Mouse (Mus musculus): ENCODE measurements around the gene Lmtk3. TPM values are rescaled to one million over a fixed set of nuclear protein-coding genes. Genes with fewer than 3 reads are reported as not detected.

Gene Lmtk3
- polyA plus RNA-seq, 1 experiment from 2014 or later: 4.6 TPM

DNA sequence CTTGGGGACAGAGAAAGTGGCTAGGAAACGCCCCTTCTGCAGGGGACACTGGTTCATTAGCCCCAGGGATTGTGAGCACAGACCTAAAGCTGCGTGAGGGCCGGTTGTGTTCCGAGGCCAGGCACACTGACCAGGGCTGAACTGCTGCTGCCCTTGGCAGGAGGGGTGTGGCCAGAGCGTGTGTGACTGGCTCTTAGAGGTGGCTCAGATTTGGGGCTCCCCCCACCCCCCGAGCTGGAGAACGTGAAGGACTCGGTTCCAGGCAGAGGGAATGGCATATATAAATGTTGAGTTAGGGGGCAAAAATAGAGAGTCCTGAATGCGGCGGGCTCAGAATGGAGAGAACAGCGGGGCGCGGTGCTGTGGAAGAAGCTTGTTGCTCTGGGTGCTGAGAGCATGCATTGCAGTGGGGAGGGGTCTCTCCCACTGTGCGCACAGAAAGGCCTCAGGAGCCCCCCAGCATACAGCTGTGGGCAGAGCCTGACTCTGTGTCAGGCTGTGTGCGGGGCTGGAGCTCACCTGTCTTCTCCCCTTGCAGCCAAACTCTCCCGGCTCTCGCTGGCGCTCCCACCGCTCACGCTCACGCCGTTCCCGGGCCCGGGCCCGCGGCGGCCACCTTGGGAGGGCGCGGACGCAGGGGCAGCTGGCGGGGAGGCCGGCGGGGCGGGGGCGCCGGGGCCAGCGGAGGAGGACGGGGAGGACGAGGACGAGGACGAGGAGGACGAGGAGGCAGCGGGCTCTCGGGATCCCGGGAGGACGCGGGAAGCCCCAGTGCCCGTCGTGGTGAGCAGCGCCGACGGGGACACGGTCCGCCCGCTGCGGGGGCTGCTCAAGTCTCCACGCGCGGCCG lies 14.3 kb downstream of the Lmtk3 start:
- peak overlapping the region; percentile 29 for H3K4me3 ChIP-seq (ENCODE audit: low read depth, low read length)
- H3K4me2 ChIP-seq: peak overlapping the region; percentile 63
- peaks cover 15% of the 10 kb centered on the region for H3K36me3 ChIP-seq (ENCODE audit: control insufficient read depth, insufficient read depth, low read length)
- WGBS: under 1% methylated on average over 60 of the region's 60 CpGs
- H3K4me1 ChIP-seq (ENCODE audit: control insufficient read depth, insufficient read depth, low read length): peaks cover 20% of the 10 kb centered on the region
- H3K9me3 ChIP-seq (ENCODE audit: control insufficient read depth, low read length): no peaks in the 10 kb centered on the region
- DNase-seq (ENCODE audit: low spot score, missing footprints) (peak; percentile 89), ATAC-seq (ENCODE audit: low FRiP score) (no peak)
- peaks cover 22% of the 10 kb centered on the region for H3K27me3 ChIP-seq (ENCODE audit: control insufficient read depth, insufficient read depth, low read length)
- peak overlapping the region; percentile 55 for H3K9ac ChIP-seq (ENCODE audit: low read length)
- no peak overlapping the region for H3K27ac ChIP-seq (ENCODE audit: low read depth, low read length)

DNA sequence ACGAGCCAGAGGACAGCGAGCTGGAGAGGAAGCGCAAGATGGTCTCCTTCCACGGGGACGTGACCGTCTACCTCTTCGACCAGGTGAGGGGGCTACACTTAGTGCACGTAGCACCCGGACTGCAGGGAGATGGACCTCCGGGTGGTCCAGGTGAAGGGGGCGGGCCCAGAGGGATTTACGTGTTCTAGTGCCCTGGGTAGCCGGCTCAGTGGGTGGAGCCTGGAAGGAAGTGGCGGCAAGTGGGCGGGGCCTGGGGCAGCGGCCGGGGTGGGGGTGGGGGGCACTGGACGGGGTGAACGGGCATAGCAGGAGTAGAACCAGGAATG lies 14.9 kb downstream of the Lmtk3 start:
- DNase-seq (ENCODE audit: low spot score, missing footprints): peak; percentile 80
- H3K9me3 ChIP-seq (ENCODE audit: control insufficient read depth, low read length): no peaks in the 10 kb centered on the region
- peaks cover 11% of the 10 kb centered on the region for H3K36me3 ChIP-seq (ENCODE audit: control insufficient read depth, insufficient read depth, low read length)
- H3K4me3 ChIP-seq (ENCODE audit: low read depth, low read length): peak overlapping the region; percentile 29
- no peak overlapping the region for H3K27ac ChIP-seq (ENCODE audit: low read depth, low read length)
- peaks cover 20% of the 10 kb centered on the region for H3K4me1 ChIP-seq (ENCODE audit: control insufficient read depth, insufficient read depth, low read length)
- no peak for ATAC-seq (ENCODE audit: low FRiP score)
- peak overlapping the region; percentile 63 for H3K4me2 ChIP-seq
- H3K27me3 ChIP-seq (ENCODE audit: control insufficient read depth, insufficient read depth, low read length): peaks cover 22% of the 10 kb centered on the region
- H3K9ac ChIP-seq (ENCODE audit: low read length): peak overlapping the region; percentile 55
- 1% methylated on average over 19 of the region's 19 CpGs for WGBS

DNA sequence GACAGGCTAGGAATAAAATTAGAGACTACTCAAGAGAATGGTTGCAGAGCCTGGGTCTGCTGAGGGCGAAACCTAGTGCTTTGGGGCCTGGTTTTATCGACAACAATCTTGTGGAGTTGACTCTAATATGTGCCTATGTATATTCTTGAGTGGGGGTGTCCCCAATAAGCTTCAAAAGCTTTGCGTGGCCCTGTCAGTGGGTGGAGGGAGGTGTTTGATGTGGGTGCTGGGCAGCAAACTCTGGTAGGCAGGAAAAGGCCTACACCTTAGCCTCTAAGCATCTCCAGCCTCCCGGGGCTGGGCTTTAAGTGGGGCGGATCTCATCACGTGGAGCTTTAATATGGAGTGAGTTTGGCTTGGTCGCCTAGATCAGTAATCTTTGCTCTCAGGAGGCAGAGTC lies 15.4 kb downstream of the Lmtk3 start:
- Histone ChIP-seq H3K27me3 (ENCODE audit: control insufficient read depth, insufficient read depth, low read length) (peaks cover 22% of the 10 kb centered on the region), H3K27ac (ENCODE audit: low read depth, low read length) (no peak overlapping the region), H3K4me2 (0 out of 2 replicates have a peak overlapping the region, but pooled peaks have one; percentile 63), H3K36me3 (ENCODE audit: control insufficient read depth, insufficient read depth, low read length) (peaks cover 9% of the 10 kb centered on the region), H3K9me3 (ENCODE audit: control insufficient read depth, low read length) (no peaks in the 10 kb centered on the region), H3K4me1 (ENCODE audit: control insufficient read depth, insufficient read depth, low read length) (peaks cover 20% of the 10 kb centered on the region), H3K9ac (ENCODE audit: low read length) (no peak overlapping the region), H3K4me3 (ENCODE audit: low read depth, low read length) (no peak overlapping the region)
- ATAC-seq (ENCODE audit: low FRiP score) (no peak), DNase-seq (ENCODE audit: low spot score, missing footprints) (peak; percentile 85)
- WGBS: 54% methylated on average over 7 of the region's 7 CpGs

DNA sequence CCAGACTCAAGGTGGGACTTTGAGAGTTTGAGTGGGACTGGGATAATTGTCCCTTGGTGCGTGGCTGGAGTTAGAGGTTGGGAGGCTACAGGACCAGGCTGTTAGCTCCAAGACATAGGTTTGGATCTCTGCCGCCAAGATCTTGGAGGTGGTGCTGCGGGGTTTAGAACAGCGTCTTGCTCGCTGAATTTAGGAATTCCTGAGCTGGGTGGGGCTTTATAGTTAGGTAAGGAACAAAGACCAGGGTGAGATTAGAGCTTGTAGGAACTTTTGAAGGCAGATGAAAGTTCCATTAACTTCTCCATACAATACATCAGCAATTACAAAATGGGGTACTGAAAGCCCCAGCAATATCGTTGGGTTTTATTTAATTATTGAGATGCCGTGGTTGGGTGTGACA lies 16.5 kb downstream of the Lmtk3 start:
- Histone ChIP-seq H3K4me2 (no peak overlapping the region), H3K4me3 (ENCODE audit: low read depth, low read length) (no peak overlapping the region), H3K9me3 (ENCODE audit: control insufficient read depth, low read length) (no peaks in the 10 kb centered on the region), H3K27me3 (ENCODE audit: control insufficient read depth, insufficient read depth, low read length) (peaks cover 22% of the 10 kb centered on the region), H3K36me3 (ENCODE audit: control insufficient read depth, insufficient read depth, low read length) (peaks cover 6% of the 10 kb centered on the region), H3K27ac (ENCODE audit: low read depth, low read length) (no peak overlapping the region), H3K4me1 (ENCODE audit: control insufficient read depth, insufficient read depth, low read length) (peaks cover 20% of the 10 kb centered on the region), H3K9ac (ENCODE audit: low read length) (no peak overlapping the region)
- ATAC-seq (ENCODE audit: low FRiP score) (no peak), DNase-seq (ENCODE audit: low spot score, missing footprints) (no peak)
- 38% methylated on average over 7 of the region's 7 CpGs for WGBS

DNA sequence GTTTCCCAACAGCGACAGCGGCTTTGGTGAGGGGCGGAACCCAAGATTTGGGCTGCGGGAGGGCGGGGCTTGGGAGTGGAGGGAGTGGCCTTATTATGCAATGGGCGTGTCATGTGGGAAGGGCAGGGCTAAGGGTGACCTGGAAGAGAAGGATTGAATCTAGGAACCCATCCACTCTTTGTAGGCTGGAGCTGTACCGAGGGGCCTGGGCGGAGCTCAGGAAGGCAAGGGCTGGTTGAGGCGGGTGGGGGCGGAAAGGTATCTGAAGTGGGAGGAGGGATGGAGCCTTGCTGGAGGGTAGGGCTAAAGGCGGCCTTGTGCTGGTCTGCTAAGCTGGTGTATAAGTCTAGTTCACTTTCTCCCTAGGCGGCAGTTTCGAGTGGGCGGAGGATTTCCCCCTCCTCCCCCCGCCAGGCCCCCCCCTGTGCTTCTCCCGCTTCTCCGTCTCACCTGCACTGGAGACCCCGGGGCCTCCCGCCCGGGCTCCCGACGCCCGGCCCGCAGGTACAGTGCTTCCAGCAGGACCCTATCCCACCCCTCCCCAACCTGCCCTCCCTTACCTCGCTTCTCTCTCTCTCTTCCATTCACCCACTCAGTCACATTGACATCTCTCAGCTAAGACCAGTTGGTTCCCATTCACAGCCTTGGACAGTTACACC lies 17.1 kb downstream of the Lmtk3 start:
- 0 out of 2 replicates have a peak, but pooled peaks have one; percentile 22 for ATAC-seq (ENCODE audit: low FRiP score)
- DNase-seq (ENCODE audit: low spot score, missing footprints): peak; percentile 91
- no peak overlapping the region for H3K4me2 ChIP-seq
- no peak overlapping the region for H3K27ac ChIP-seq (ENCODE audit: low read depth, low read length)
- H3K27me3 ChIP-seq (ENCODE audit: control insufficient read depth, insufficient read depth, low read length): peaks cover 22% of the 10 kb centered on the region
- H3K4me3 ChIP-seq (ENCODE audit: low read depth, low read length): no peak overlapping the region
- H3K4me1 ChIP-seq (ENCODE audit: control insufficient read depth, insufficient read depth, low read length): peaks cover 20% of the 10 kb centered on the region
- H3K9ac ChIP-seq (ENCODE audit: low read length): no peak overlapping the region
- WGBS: 12% methylated on average over 15 of the region's 25 CpGs
- no peaks in the 10 kb centered on the region for H3K9me3 ChIP-seq (ENCODE audit: control insufficient read depth, low read length)
- peaks cover 2% of the 10 kb centered on the region for H3K36me3 ChIP-seq (ENCODE audit: control insufficient read depth, insufficient read depth, low read length)

DNA sequence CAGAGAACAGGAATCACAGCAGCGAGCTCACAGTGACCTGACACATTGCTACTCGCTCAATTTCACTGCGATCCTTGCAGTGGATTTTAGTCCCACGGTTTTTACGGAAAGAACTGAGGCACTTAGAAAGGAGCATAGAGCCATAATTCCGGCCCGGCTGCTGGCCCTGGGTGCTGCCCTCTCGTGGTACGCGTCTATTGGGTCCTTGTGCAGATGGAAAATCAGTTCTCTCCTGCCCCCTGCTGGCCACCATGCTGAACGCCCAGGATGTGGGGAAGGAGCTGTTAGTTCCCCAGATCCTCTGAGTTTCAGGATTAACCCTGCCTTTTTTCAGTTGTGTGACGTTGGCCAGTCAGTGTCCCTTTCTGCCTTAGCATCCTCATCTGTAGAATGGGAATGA lies 17.8 kb downstream of the Lmtk3 start:
- Histone ChIP-seq H3K4me1 (ENCODE audit: control insufficient read depth, insufficient read depth, low read length) (peaks cover 20% of the 10 kb centered on the region), H3K4me2 (no peak overlapping the region), H3K9ac (ENCODE audit: low read length) (no peak overlapping the region), H3K27me3 (ENCODE audit: control insufficient read depth, insufficient read depth, low read length) (peaks cover 22% of the 10 kb centered on the region), H3K27ac (ENCODE audit: low read depth, low read length) (no peak overlapping the region), H3K4me3 (ENCODE audit: low read depth, low read length) (no peak overlapping the region), H3K36me3 (ENCODE audit: control insufficient read depth, insufficient read depth, low read length) (no peaks in the 10 kb centered on the region; the same call in none of the 2 replicates), H3K9me3 (ENCODE audit: control insufficient read depth, low read length) (no peaks in the 10 kb centered on the region)
- ATAC-seq (ENCODE audit: low FRiP score) (peak; percentile 38; the same call in 1 of the 2 replicates), DNase-seq (ENCODE audit: low spot score, missing footprints) (peak; percentile 98)
- 4% methylated on average over 12 of the region's 12 CpGs for WGBS

DNA sequence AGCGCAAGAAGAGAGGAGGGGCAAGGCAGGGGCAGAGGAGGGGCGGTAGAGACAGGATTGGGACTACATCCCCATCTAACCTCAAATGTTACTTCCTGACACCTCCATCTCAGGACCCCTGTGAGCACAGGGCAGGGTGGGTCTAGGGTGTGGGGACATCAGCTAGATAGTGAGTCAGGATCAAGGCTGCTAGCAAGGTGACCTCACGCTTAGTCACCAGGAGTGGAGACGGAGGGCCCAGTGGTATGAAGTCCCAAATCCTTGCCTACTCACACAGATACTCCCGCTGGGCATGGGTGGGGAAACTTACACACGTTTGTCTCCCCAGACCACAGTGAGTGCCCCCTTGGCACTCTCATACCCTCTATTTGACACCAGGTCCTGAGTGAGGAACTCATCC lies 19.0 kb downstream of the Lmtk3 start:
- Histone ChIP-seq H3K4me2 (no peak overlapping the region), H3K36me3 (ENCODE audit: control insufficient read depth, insufficient read depth, low read length) (peaks cover 5% of the 10 kb centered on the region), H3K4me3 (ENCODE audit: low read depth, low read length) (no peak overlapping the region), H3K27ac (ENCODE audit: low read depth, low read length) (no peak overlapping the region), H3K27me3 (ENCODE audit: control insufficient read depth, insufficient read depth, low read length) (peaks cover 14% of the 10 kb centered on the region), H3K9ac (ENCODE audit: low read length) (no peak overlapping the region), H3K4me1 (ENCODE audit: control insufficient read depth, insufficient read depth, low read length) (peaks cover 16% of the 10 kb centered on the region), H3K9me3 (ENCODE audit: control insufficient read depth, low read length) (no peaks in the 10 kb centered on the region)
- 95% methylated on average over 6 of the region's 6 CpGs for WGBS
- ATAC-seq (ENCODE audit: low FRiP score): no peak
- no peak for DNase-seq (ENCODE audit: low spot score, missing footprints)

DNA sequence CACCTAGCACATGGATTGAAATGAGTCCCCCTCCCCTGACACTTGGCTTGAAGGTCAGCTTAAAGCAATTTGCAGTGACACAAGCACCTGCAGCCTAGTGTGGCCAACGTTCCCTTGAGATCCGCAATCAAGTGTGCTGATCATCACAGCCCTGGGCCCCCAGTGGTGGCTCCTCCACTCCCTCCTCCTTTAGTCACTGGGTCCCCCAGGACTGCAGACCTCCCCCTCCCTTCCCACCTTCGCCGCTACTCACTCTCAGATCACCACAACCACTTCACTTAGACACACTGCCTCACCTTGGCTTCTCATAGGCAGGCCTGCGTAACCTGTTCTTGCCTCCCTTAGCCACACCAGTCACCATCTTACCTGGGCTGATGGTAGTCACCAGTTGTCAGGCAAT lies 22.4 kb downstream of the Lmtk3 start:
- H3K4me3 ChIP-seq (ENCODE audit: low read depth, low read length): no peak overlapping the region
- no peaks in the 10 kb centered on the region for H3K9me3 ChIP-seq (ENCODE audit: control insufficient read depth, low read length)
- DNase-seq (ENCODE audit: low spot score, missing footprints) (peak; percentile 88), ATAC-seq (ENCODE audit: low FRiP score) (no peak)
- H3K9ac ChIP-seq (ENCODE audit: low read length): no peak overlapping the region
- H3K4me2 ChIP-seq: no peak overlapping the region
- H3K27me3 ChIP-seq (ENCODE audit: control insufficient read depth, insufficient read depth, low read length): no peaks in the 10 kb centered on the region
- WGBS: 73% methylated on average over 5 of the region's 5 CpGs
- no peak overlapping the region for H3K27ac ChIP-seq (ENCODE audit: low read depth, low read length)
- peaks cover 36% of the 10 kb centered on the region for H3K36me3 ChIP-seq (ENCODE audit: control insufficient read depth, insufficient read depth, low read length)
- H3K4me1 ChIP-seq (ENCODE audit: control insufficient read depth, insufficient read depth, low read length): no peaks in the 10 kb centered on the region; the same call in 1 of the 2 replicates

DNA sequence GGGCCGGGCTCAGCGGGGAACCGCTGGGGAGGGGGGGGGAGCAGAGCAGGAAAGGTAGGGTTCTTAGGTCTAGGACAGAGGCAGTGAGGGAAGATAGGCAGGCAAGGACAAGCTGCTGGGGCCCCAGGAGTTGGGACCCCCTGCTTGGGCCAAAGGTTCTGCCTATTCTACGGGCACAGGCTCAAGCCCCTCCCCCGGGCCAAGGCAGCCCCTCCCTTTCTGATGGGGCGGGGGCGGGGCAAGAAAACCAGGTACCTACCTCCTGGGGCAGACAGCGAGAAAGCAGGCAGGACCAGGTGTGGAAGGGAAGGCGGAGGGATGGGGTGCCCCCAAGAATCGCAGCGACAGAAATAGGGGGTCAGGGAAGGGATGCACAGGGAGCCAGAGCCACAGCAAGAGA lies 24.9 kb downstream of the Lmtk3 start:
- Histone ChIP-seq H3K4me3 (ENCODE audit: low read depth, low read length) (no peak overlapping the region), H3K36me3 (ENCODE audit: control insufficient read depth, insufficient read depth, low read length) (peaks cover 51% of the 10 kb centered on the region), H3K27me3 (ENCODE audit: control insufficient read depth, insufficient read depth, low read length) (no peaks in the 10 kb centered on the region), H3K4me1 (ENCODE audit: control insufficient read depth, insufficient read depth, low read length) (peaks cover 12% of the 10 kb centered on the region), H3K27ac (ENCODE audit: low read depth, low read length) (no peak overlapping the region), H3K9me3 (ENCODE audit: control insufficient read depth, low read length) (no peaks in the 10 kb centered on the region), H3K4me2 (no peak overlapping the region), H3K9ac (ENCODE audit: low read length) (no peak overlapping the region)
- WGBS: 37% methylated on average over 9 of the region's 11 CpGs
- ATAC-seq (ENCODE audit: low FRiP score) (no peak), DNase-seq (ENCODE audit: low spot score, missing footprints) (no peak)
